Mouse (Mus musculus) kidney, adult 2 months (tissue): ENCODE measurements around the gene Pawr.

Experiments
- CTCF ChIP-seq: fragments of 200-500 bp; conservative IDR thresholded peaks from 2 replicates; pipeline ENCODE4 v1.5.1; 2011; ENCODE audit warnings: low read depth, mild to moderate bottlenecking, control low read depth, low read length, moderate library complexity, mixed read lengths; ENCODE audit not compliant: insufficient read depth, insufficient read length
- POLR2A ChIP-seq: fragments of 200-500 bp; IDR thresholded peaks from one replicate; pipeline ENCODE4 v1.6.1; 2011; ENCODE audit warnings: low read depth, low read length, control low read depth

- TF ChIP-seq CTCF (no peak), POLR2A (no peak)
These were observed 43.9 kb downstream of the Pawr start for GRCm38 (mm10) chr10:108375796-108376195.
